Mouse (Mus musculus) ES-Bruce4 (cell line): ENCODE measurements around the gene Rabggtb.

Experiments used
- CTCF ChIP-seq: IDR thresholded peaks from one replicate; pipeline ENCODE4 v1.8.1; 2011; ENCODE audit warnings: low read depth, low read length
- POLR2A ChIP-seq: IDR thresholded peaks from one replicate; pipeline ENCODE4 v1.8.1; 2011; ENCODE audit warnings: low read length; ENCODE audit not compliant: insufficient read depth

DNA sequence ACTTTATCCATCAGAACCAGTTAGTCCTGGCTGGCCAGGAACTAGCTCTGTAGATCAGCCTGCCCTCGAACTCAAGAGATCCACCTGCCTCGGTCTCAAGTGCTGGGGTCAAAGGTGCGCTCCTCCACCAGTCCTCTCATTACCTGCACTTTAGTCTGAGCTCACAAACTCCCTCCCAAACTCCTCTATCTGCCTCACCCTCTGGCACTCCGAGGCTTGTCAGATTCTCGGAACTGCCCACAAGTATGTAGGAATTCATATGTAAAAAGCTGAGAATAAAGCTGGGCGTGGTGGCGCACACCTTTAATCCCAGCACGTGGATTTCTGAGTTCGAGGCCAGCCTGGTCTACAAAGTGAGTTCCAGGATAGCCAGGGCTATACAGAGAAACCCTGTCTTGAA is 27.7 kb upstream of the Rabggtb start:
- TF ChIP-seq POLR2A (no peak), CTCF (no peak)
